Mouse (Mus musculus) brain, embryonic 18.5 days (tissue): ENCODE data around the gene Sag.

Experiments used
- DNase-seq: peaks from one replicate; pipeline ENCODE4 v3.0.0-alpha.2; 2012; ENCODE audit warnings: low read depth, low spot score

The Sag gene

DNA sequence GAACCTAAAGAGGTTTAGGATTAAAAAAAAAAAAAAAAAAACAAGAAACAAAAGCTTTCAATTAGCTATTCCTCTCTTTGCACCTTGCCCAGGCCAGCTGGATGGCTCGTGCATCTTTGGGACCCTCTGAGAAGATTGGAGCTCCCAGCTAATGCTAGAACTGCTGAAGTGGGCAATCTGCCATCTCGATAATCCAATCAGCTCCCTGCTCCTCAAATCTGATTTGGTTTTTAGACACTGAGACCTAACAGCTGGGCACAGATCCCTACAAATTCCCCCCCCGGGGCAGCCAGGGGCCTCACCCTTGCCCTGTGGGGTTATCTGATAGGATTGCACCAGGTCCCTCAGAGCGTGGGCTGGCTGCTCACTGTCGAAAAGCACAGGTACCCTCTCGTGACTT is at the start of gene Sag:
Gene Sag, plus strand, starts transcription at position 105 of the 400 bp plus-strand sequence.
- DNase-seq, result no peak

DNA sequence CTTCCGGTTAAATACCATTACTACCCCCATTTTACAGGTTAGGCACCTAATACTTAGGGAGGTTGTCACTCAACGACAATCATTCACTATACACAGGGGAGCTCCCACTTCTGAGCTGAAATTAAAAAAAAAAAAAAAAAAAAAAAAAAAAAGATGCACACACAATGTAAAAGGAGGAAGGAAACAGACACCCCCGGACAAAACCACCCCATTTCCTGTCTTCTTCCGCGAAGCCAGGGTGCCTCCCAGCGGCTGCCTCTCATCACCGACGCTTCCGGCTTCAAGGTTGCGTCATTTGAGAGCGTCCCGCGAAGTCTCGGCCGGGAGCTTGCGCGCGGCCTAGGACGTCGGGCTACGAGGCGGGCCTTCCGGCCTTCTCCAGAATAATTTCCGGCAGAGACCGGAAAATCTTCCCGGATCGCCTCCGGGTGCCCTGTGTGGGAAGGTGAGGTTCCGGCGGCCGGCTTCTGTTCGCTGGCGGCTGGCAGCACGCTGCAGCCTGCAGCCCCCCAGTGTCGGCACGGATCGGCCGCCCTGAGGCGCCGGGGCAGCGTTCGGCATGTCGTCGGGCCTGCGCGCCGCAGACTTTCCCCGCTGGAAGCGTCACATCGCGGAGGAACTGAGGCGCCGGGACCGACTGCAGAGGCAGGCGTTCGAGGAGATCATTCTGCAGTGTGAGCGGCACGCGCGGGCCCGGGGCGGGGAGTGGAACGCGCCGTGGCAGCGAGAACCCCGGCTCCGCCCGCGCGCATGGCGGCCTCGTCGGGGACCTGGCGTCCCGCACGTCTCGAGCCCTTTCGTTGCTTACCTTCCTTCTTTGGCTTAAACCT is 47.6 kb upstream of the Sag start, which contains the start of gene Atg16l1:
Gene Atg16l1, plus strand, starts transcription at position 230 of the 830 bp plus-strand sequence.
- peak; percentile 93 for DNase-seq

DNA sequence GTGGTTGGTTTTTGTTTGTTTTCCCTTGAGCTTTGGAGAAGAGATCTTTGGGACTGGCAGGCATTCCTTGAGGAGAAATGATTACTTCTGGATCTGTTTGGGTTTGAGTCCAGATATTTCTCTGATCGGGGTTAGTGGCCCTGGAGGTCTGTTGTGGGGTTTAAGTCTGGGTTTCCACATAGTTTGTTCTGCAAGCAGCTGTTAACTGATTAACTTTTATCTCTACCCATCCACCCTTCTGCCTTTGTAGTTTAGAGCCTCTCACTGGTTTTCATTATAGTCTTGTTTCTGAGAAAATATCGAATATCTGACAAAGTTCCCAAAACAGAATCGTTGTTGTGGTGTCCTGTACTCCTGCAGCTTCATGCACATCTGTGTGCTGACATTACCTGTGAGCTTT is 39.7 kb upstream of the Sag start:
- DNase-seq, result no peak

DNA sequence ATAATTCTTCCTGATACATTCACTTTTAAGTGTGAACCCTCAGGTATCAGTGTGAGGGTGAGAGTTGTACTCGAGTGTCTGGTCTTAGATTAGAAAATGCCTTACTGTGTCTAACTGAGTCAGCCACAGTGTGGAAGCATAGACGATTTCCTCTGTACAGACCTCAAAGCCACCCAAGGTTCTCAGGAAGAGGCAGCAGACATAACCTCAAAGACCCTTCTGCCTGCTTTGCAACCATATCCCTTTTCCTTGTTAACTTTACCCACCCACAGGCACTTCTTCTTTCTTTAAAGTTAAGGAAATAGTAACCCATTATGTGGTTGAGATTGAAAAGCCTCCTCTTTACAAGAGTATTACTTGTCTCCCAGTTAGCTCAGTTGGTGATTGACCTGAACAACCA is 37.7 kb upstream of the Sag start:
- no peak for DNase-seq

DNA sequence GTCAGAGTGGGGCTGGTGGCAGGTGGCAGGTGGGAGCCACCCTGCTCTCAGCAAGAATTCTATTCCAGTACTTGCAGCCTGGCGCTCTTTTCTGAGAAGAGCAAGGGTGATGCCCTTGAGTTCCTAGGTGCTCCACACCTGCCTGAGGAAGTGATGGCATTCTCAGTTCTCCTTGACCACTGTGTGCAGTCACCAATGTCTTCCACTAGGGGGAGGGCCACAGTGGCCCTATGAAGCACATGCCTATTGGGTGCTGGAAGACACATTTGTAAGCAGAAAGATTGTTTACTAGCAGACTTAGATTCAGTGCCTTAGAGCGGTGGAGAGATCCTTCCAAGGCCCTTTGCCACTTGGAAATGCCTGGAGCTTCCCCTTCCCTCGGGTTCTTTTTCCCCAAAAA is 37.2 kb upstream of the Sag start:
- no peak for DNase-seq

DNA sequence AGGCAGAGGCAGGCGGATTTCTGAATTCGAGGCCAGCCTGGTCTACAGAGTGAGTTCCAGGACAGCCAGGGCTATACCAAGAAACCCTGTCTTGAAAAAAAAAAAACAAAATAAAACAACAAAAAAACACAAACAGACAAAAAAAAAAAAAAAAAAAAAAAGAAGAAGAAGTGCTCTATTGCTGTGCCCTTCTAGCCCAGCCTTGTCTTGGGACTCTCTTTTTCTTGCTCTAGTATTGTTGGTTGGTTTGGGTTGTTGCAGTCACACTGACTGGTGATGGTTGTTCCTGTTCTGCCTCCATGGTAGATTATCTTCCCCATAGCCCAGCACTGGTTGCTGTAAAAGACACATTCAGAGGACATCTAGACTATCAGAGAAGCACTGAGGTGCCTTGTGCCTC is 34.2 kb upstream of the Sag start:
- DNase-seq, result no peak

DNA sequence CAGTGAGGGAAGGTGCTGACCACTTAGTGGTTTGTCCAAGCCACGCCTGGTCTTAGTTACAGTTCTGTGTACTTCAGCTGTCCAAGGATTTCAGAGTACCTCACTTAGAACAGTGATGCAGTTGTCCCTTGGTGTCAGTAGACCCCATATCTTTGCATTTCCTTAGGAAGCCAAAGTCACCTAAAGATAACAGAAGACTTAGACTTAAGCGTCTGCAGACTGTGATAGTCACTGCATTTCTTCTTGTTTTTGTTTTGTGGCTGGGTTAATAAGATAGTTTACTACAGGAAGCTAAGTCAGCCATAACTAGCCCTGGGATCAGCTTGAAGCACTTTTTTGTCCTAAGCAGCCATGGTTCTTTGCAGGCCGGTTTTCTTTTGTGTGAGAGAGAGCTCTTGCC is 33.0 kb upstream of the Sag start:
- no peak for DNase-seq

DNA sequence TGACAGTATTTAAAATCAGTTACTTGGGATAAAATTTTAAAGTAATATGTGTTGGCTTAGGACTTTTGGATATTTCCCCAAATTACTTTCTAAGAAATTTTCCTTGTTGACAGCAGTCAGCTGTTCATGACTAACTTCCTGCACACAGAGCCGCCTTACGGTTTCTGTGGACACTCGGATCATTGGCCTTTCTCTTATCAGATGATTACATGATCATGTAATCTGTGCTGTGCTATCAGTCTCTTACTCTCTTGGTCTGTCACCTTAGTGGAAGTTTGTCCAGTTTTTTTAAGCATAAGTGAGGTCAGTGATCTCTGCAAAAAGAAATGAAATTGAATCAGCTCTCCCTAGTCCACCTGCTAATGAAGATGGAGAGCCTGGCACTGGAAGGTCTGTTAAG is 31.8 kb upstream of the Sag start:
- DNase-seq, result no peak

DNA sequence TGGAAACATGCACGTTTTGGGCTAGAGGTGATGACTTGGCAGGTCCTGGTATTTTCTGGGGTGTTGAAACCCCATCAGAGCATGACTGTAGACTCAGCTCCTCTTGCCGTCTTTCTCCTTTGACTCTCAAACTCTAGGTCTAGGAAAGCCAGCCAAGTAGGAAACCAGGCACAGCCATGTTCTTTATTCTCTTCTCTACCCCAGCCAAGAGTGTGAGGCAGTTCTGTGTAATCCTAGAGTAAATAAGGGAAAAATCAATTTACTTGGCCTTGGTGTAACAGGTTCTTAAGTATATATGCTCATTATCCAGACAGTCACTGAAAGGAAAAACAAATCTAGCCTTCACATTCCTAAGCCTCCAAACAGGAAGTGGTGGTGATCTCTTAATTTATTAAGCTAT is 30.1 kb upstream of the Sag start:
- DNase-seq, result no peak

DNA sequence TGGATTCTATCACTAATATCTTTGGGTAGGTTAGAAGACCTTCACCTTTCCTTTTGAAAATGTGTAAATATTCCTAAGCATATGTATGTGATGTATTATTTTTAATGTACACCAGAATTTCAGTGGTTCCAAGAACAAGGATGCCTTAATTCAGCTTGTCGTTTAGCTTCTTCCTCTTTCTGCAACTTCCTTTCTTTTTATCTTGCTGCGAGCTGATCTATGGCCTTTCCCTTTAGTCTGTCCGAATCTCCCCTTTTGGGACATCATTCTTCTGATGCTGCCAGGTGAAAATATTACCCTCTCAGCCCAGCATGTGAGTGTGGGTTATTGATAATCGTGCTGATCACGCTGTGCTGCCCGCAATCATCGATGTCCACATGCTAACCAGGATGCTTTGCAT is 28.6 kb upstream of the Sag start:
- DNase-seq, result no peak

DNA sequence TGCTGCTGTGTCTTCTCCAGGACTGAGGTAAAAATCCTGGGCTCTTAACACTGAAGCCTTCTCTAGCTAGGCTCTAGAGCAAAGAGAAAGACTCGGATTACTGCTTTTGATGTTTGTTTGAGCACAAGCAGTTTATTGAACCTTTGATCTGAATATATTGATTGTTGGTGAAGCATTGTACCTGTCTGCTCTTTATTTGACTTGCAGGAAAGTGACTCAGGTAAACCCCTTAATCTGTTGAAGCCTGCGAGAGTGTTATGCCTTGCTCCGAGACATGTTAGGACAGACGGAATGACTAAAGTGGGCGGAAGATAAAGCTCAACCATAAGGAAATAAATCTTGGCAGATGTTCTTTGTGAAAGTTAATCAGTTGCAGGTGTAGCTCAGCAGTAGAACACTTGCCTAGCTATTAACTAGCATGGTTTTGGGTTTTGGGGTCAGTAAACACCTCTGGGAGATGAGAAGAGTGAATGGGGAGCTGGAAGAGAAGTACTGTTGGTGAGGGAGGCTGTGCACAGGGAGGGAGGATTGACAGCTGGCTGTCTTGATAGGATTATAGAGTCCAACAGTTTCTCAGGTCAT is 24.2 kb upstream of the Sag start:
- DNase-seq, result no peak

DNA sequence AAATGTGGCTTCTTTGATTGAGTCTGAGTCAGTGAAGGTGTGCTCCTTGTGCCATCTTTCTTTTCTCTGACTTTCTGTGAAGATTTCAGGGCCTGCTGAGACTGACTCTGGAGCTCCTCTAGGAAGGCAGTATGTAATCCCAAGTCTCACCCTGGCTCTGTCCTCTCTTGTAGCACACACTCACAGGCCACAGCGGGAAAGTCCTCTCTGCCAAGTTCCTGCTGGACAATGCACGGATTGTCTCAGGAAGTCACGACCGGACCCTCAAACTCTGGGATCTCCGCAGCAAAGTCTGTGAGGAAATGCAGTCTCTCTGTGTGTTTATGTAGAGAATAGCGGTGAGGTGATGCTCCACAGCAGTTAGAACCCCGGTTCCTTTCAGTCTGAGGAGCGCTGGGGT is 17.8 kb upstream of the Sag start:
- no peak for DNase-seq

DNA sequence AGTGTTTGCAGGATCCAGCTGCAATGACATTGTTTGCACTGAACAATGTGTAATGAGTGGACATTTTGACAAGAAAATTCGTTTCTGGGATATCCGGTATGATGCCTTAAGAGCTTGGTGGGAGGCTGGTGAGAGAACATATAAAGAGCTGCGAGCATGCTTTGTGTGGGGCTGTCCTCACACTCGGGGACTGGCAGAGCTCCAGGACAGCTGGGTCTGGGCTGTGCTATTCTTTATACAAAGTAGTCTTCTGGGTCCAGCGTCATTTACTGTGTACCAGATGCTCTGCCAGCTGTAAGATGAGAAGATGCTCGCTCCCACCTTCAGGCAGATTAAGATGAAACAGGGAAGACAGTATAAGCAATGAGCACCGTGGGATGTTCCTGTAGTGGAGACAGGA is 17.2 kb upstream of the Sag start:
- no peak for DNase-seq

DNA sequence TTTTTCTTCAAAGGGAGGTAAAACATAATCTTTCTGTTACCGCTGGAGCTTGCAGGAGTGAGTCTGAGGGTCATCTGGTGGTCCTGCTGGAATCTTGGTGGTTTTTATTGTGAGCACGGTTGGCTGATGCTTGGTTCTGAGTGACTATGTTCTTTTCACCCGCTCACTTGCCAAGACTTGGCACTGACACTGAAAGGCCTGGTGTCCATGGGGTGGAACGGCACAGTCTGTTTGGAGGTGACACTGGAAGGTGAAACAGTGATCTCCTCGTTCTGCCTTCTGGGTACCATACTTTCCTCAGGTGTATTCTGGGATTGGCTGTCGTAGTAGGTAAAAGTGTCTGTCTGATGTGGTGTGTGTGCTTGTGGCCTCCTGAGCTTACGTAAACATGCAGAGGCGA is 13.8 kb upstream of the Sag start:
- no peak for DNase-seq

DNA sequence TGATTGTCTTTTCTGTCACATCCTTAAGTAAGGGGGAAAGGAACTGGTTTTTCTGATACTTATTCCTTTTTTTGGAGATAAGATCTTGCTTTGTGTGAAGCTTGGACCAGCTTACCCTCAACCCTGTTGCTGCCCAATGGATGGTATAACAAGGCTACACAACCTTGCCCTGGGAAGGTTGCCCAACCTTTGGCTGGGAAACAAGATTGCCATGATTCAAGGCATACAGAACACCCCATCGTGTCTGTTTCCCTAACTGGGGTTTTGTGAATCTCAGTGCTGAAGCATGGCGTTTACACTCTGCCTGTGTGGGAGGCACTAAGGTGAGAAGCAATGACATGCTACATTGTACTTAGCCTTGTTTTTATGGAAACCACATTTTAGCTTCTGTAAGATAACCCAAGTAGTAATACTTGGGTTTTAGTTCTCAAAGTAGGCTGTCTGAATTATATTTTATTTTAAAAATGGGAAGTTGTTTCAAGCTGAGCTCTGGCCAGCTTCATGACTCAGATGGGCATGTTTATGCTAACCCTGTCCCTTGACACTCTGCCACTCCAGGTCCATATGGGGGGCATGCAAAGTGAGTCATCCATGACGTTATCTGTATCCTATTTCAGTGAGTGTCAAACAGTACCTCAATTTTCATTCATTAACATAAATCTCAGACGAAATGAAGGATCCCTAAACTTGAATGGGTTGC is 10.9 kb upstream of the Sag start:
- DNase-seq, result no peak

DNA sequence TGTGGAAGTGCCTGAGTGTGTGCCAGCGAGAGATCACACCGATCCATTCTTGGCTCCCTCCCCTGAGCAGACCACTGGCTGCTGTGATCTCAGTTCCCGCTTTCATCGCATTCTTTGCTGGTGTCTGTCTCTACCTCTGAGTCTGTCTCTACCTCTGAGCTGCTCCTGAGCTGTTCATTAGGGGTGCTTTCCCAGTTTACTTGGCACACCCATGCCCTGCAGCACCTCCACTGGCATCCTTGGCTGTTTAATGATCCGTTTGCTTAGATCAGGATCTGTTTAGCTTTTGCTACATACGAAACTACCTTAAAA is 10.4 kb upstream of the Sag start:
- DNase-seq, result no peak

DNA sequence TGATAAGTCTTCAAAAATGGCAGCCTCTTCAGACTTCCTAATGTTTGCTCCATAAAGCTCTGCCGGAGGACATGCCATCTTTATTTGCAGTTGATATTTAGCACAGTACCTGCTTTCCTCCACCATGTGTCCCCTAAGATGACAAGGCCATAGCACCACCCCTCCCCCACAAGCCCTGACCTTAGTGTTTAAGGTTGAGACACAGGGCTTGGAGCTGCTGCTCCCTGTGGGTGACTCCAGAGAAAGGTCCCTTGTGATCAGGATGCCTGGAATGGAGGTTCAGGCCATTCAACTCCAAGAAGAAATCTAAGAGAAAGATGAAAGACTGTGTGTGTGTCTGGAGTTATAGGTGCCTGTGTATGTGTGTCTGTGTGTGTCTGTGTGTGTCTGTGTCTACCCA is 5.8 kb upstream of the Sag start:
- DNase-seq, result no peak

DNA sequence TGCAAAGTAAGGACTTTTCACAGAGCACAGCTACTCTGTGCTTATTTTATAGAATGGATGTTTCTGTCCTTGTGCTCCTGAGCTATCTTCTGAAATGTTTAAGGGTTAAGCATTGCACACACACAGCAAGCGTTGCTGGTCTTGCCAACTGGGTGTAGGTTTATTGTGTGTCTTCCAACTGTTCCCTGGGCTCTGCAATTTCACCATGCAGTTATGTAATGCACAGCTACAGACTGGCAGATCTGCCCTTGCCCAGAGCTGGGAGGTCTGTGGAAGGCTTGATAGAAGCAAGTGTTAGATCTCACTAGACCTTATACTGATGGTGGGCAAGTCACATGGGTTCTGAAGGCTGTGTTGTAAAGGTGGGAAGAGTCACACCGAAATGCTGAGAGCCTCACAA is 5.2 kb upstream of the Sag start:
- DNase-seq, result no peak

DNA sequence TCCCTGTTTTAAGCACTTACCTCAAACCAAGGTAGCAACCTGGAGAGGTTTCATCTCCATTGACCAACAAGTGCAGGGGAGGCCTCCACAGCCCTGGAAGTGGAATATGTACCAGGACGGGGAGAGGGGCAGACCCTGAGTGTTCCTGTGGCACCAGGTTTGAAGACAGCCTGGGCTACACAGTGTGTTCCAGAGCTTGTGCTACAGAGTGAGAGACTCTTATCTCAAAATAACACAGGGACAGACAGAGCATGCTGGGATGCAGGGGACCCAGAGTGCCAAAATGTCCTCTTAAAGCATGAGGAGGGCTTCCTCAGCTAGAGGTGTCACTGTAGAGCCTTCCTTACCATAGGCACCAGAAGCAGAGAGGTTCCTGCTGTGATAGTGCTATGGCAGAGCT is 4.3 kb downstream of the Sag start:
- DNase-seq, result no peak

DNA sequence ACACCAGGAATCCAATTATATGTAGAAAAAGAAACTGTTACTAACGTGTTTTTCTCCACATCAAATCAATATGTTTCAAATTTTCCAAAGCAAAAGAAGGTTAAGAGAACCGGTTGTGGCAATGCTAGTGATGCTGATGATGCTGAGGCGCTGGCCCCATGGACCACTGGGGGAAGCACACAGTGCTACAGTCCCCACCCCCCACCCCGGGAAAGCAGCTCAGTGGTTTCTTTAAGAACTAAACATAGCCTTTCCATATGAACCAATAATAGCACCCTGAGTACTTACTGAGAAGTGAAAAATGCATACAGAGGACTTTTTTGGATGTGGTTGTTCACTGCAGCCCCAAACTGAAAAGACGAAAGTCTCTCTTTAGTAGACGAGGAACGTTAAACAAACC is 7.9 kb downstream of the Sag start:
- no peak for DNase-seq

DNA sequence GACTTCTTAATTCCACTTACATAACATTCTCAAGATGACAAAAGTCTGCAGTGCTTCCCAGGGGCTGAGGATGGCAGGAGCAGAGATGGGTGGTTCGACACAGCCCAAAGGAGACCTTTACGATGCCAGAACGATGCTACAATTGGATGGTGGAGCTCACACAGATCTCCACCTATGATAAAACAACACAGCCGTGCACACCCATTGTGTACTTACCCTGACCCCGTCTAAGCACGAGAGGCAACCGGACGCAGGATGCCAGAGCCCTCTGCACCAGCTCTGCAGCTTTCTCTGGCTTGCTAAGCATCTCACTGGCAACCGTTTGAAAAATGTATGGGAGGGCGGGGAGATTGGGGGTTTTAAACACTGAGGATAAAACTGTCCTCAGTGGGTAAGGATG is 8.6 kb downstream of the Sag start:
- DNase-seq, result no peak

DNA sequence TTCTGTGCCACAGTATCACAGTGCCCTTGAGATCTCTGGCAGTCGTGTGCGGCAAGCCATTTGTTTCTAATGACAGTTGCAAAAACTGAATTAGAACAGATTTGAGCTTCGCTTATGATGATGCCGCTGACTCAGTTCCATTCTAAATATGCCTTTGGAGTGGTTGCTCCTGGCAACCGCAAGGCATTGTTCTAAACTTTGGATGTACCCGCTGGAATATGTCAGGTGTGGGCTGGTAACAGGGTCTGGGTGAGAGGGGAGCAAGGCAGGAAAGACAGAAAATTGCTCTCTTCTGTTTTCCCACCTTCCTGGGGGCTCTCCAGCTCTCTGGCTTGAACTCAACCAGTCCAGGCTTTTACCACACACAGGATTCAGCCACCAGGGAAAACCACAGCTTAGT is 9.7 kb downstream of the Sag start:
- DNase-seq, result no peak

DNA sequence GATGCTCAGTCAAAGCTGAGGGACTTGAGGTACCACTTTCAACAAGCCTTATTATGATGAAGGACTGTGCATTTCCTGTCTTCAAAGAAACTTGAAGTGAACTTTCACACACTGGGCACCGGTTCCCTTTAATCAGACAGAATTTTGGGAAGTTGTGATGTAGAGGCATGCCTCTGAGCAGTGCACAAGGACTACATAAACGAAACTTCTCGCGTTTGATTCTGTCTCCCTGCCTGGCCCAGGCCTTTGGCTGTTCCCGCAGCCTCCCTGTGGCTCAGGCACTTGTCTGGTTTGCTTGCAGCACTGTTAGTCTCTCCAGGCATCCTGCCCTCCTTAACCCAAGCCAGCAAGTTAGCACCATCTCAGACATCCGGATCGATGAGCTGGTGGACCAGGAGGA is 10.2 kb downstream of the Sag start:
- no peak for DNase-seq
